Mouse (Mus musculus) thymus, adult 2 months (tissue): ENCODE results near the gene Ear1. TPM values are rescaled to one million over a fixed set of nuclear protein-coding genes. Genes with fewer than 3 reads are reported as not detected.
"Not testable (repeated sequence)": the region's sequence is repeated elsewhere in the genome, so short reads cannot be mapped to it uniquely, and the experiment has no call there.

Experiments used
- DNase-seq: peaks from one replicate; pipeline ENCODE4 v3.0.0; 2021
- H3K27ac ChIP-seq: fragments of 200-500 bp; 2 replicates; pipeline ENCODE4 v1.5.1; 2012; ENCODE audit warnings: low read length, control low read depth; ENCODE audit not compliant: control insufficient read depth, insufficient read depth
- H3K27me3 ChIP-seq: fragments of 200-500 bp; 2 replicates; pipeline ENCODE4 v1.6.1; 2012; ENCODE audit warnings: mild to moderate bottlenecking, low read length, moderate library complexity, mixed read lengths; ENCODE audit not compliant: control insufficient read depth, insufficient read depth
- H3K36me3 ChIP-seq: fragments of 200-500 bp; 2 replicates; pipeline ENCODE4 v1.6.1; 2012; ENCODE audit warnings: mild to moderate bottlenecking, low read length, moderate library complexity; ENCODE audit not compliant: control insufficient read depth, insufficient read depth
- H3K4me1 ChIP-seq: fragments of 200-500 bp; replicated peaks from 2 replicates; pipeline ENCODE4 v1.6.1; 2012; ENCODE audit warnings: low read length; ENCODE audit not compliant: control insufficient read depth, insufficient read depth
- H3K4me3 ChIP-seq: fragments of 200-500 bp; 2 replicates; pipeline ENCODE4 v1.5.1; 2012; ENCODE audit warnings: mild to moderate bottlenecking, low read length, control low read depth, moderate library complexity; ENCODE audit not compliant: control insufficient read depth, insufficient read depth
- CTCF ChIP-seq: fragments of 200-500 bp; IDR thresholded peaks from 2 replicates; pipeline ENCODE4 v1.5.1; 2012; ENCODE audit warnings: mild to moderate bottlenecking, control low read depth, low read length, moderate library complexity, borderline replicate concordance; ENCODE audit not compliant: control insufficient read depth, poor library complexity, insufficient read depth; ENCODE audit errors: extremely low read depth
- POLR2A ChIP-seq: fragments of 200-500 bp; IDR thresholded peaks from 2 replicates; pipeline ENCODE4 v1.6.1; 2012; ENCODE audit warnings: mild to moderate bottlenecking, low read length, control low read depth, moderate library complexity; ENCODE audit not compliant: control insufficient read depth, poor library complexity, insufficient read depth; ENCODE audit errors: extremely low read depth
- WGBS: fragments of 180-500 bp; shearing (Covaris S2); methylation state at CpG from one replicate; pipeline ENCODE4 v1.1.7; 2018; 5-methylcytosine and 5-hydroxymethylcytosine counted together
- polyA plus RNA-seq: library from polyadenylated mRNA; depleted of rRNA; stranded (reverse); fragments of >200 nt; gene quantifications from 2 replicates; pipeline ENCODE4 v1.2.3, GENCODE M21; 2012; rRNA removed

Gene Ear1
- polyA plus RNA-seq, 1 experiment = 5.0 TPM

GRCm38 (mm10) chr14:43796905-43797470 is 78.3 kb downstream of the Ear1 start:
- 18% methylated on average over 23 of the region's 23 CpGs for WGBS
- H3K4me1 ChIP-seq, H3K27me3 ChIP-seq, H3K36me3 ChIP-seq, DNase-seq, H3K27ac ChIP-seq, H3K4me3 ChIP-seq: not testable (repeated sequence)

GRCm38 (mm10) chr14:43796069-43796904 is 79.0 kb downstream of the Ear1 start:
- no peaks in the 10 kb centered on the region for H3K27me3 ChIP-seq
- DNase-seq = no peak
- H3K4me1 ChIP-seq = no peaks in the 10 kb centered on the region
- WGBS = 30% methylated on average over 14 of the region's 14 CpGs
- H3K27ac ChIP-seq = no peak overlapping the region
- H3K4me3 ChIP-seq = no peak overlapping the region
- no peaks in the 10 kb centered on the region for H3K36me3 ChIP-seq
- TF ChIP-seq POLR2A (no peak), CTCF (no peak)

GRCm38 (mm10) chr14:43793811-43794210 is 81.5 kb downstream of the Ear1 start:
- not testable (repeated sequence) for H3K27me3 ChIP-seq, DNase-seq, H3K27ac ChIP-seq, H3K36me3 ChIP-seq, H3K4me1 ChIP-seq, H3K4me3 ChIP-seq
- WGBS = 93% methylated on average over 5 of the region's 5 CpGs

- H3K36me3 ChIP-seq, DNase-seq, H3K27ac ChIP-seq, H3K27me3 ChIP-seq, H3K4me3 ChIP-seq, H3K4me1 ChIP-seq: not testable (repeated sequence)
- WGBS = 95% methylated on average over 3 of the region's 3 CpGs
Observed at GRCm38 (mm10) chr14:43784645-43785044, 90.7 kb downstream of the Ear1 start, which contains the start of gene Gm8180. Gene Gm8180 (minus strand): TSS chr14:43784745.

Other genes starting within 250 kb of the Ear1 start
- gene Gm8165, start 198.3 kb downstream of the Ear1 start, polyA plus RNA-seq = not detected in 2 replicates
- gene Gm7324, start 177.7 kb downstream of the Ear1 start, polyA plus RNA-seq = 0.13 TPM in 1 of 2 replicates, not detected in the other
- not detected in 2 replicates for gene Gm16506, start 148.0 kb downstream of the Ear1 start, polyA plus RNA-seq
- not detected in 2 replicates for gene Gm6526, start 127.7 kb downstream of the Ear1 start, polyA plus RNA-seq
- gene Gm8180, start 90.8 kb downstream of the Ear1 start, polyA plus RNA-seq = not detected in 2 replicates
- not detected in 2 replicates for gene Ear10, start 48.0 kb upstream of the Ear1 start, polyA plus RNA-seq
- 9.7 and 19.9 TPM in 2 replicates for gene Gm8113, start 49.9 kb upstream of the Ear1 start, polyA plus RNA-seq
- not detected in 2 replicates for gene Ang5, start 81.6 kb upstream of the Ear1 start, polyA plus RNA-seq
- gene Ang6, start 126.8 kb upstream of the Ear1 start, polyA plus RNA-seq = not detected in 2 replicates
- gene Ear2, start 227.1 kb upstream of the Ear1 start, polyA plus RNA-seq = 47.1 and 61.4 TPM in 2 replicates
- gene Gm3327, start 248.3 kb upstream of the Ear1 start, polyA plus RNA-seq = not detected in 2 replicates